Mouse (Mus musculus): ENCODE measurements around the gene Ddx43.

- TF ChIP-seq CTCF (IDR thresholded peaks at IDR 0.05; ENCODE audit: control insufficient read depth, insufficient read depth, insufficient replicate concordance, low read depth, low read length) (no peak), POLR2A (IDR thresholded peaks at IDR 0.05; ENCODE audit: control insufficient read depth, low read depth, low read length) (no peak)
These were observed 32.2 kb upstream of the Ddx43 start for GRCm38 (mm10) chr9:78363374-78363773.

All from testis, adult 2 months (tissue).